Mouse (Mus musculus) bone marrow, adult 2 months (tissue): ENCODE measurements around the gene Hist2h3b. TPM values are rescaled to one million over a fixed set of nuclear protein-coding genes. Genes with fewer than 3 reads are reported as not detected.
"Not testable (repeated sequence)": the region's sequence is repeated elsewhere in the genome, so short reads cannot be mapped to it uniquely, and the experiment has no call there.

ENCODE experiments used
- H3K27ac ChIP-seq: fragments of 200-500 bp; 2 replicates; pipeline ENCODE4 v1.5.1; 2012; ENCODE audit warnings: low read depth, mild to moderate bottlenecking, control low read depth, inconsistent platforms, low read length; ENCODE audit not compliant: control insufficient read depth, poor library complexity, insufficient read depth
- H3K4me1 ChIP-seq: fragments of 200-500 bp; 2 replicates; pipeline ENCODE4 v1.6.1; 2011; ENCODE audit warnings: low read length; ENCODE audit not compliant: control insufficient read depth, insufficient read depth
- H3K4me3 ChIP-seq: fragments of 200-500 bp; replicated peaks from 2 replicates; pipeline ENCODE3; 2011; ENCODE audit warnings: mild to moderate bottlenecking, low read depth, low read length, control low read depth; ENCODE audit not compliant: control insufficient read depth
- CTCF ChIP-seq: fragments of 200-500 bp; IDR thresholded peaks from 2 replicates; pipeline ENCODE4 v1.5.1; 2011; ENCODE audit warnings: low read length, control low read depth; ENCODE audit not compliant: control insufficient read depth, insufficient read depth
- POLR2A ChIP-seq: fragments of 200-500 bp; IDR thresholded peaks from 2 replicates; pipeline ENCODE4 v1.6.1; 2011; ENCODE audit warnings: low read depth, mild to moderate bottlenecking, control low read depth, low read length, borderline replicate concordance; ENCODE audit not compliant: control insufficient read depth
- WGBS: fragments of 180-500 bp; shearing (Covaris S2); methylation state at CpG from one replicate; pipeline ENCODE4 v1.1.7; 2018; 5-methylcytosine and 5-hydroxymethylcytosine counted together
- polyA plus RNA-seq: library from polyadenylated mRNA; stranded (reverse); fragments of >200 nt; gene quantifications from 2 replicates; pipeline ENCODE4 v1.2.4, GENCODE M21; 2011; ENCODE audit warnings: low replicate concordance; ENCODE audit not compliant: missing spikeins, insufficient read depth, insufficient read length

Hist2h3b gene
- polyA plus RNA-seq: 20.8 and 28.9 TPM in 2 replicates

DNA sequence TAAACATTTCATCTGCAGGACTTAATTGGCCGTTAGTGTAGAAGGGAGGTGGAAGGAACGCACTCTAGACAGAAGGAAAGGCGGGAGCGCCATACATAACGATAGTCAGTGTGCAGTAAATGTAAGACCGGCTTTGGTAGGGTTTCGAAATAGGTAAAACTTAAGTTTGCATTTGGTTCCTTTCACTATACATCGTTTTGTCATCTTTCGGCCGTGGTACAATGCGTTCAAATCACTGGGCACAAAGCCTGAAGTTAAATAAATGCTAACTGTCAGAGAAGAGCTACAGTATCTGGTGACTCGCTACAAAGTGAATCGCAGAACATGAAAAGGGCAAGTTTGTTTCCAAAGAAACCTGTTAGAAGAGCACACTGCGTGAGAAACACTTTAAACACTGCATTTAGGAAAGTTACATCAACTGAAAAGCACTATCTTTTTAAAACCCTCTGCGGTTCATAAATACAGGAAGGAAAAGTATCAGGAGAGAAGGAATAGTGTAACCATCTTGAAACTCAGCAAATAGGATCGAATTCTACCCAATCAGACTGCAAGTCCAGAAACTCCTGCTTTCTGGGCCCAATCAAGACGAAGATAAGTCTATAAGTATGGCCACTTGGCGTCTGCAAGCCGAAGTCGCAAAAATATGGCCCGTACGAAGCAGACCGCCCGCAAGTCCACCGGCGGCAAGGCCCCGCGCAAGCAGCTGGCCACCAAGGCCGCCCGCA, at the start of gene Hist2h3b:
Gene Hist2h3b (plus strand): TSS at position 604 of the 725 bp plus-strand sequence.
- peak within 1 kb of the TSS; percentile 75 for H3K4me3 ChIP-seq
- WGBS: 12% methylated on average over 28 of the region's 30 CpGs
- no peaks in the 10 kb centered on the region; the same call in 1 of the 2 replicates for H3K4me1 ChIP-seq
- peak within 1 kb of the TSS; percentile 98 for H3K27ac ChIP-seq
- TF ChIP-seq POLR2A (peak; percentile 96; the same call in 1 of the 2 replicates), CTCF (no peak)

DNA sequence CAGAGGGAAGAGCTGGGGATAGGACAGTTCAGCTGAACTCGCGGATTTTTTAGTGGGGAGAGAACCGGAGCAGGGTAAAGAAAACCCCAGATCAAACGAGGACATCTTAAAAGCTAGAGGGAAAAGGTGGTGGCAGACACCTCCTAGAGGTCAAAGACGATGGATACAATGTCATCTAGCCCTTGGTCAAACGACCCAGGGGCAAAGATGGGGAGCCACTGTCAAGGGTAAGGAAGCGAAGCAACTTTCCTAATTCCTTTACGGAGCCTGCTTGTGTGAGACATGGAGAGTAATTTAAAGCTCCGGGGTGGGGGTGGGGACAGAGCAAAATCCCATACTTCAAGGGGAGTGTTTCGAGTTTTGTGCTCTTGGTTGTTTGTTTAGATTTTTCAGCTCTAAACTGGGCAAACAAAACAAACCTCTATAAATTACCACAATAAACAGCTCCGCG, 49.2 kb upstream of the Hist2h3b start:
- TF ChIP-seq POLR2A (no peak), CTCF (peak; percentile 19; the same call in 1 of the 2 replicates)
- peak overlapping the region; percentile 98 for H3K27ac ChIP-seq
- 0% methylated on average over 12 of the region's 12 CpGs for WGBS

DNA sequence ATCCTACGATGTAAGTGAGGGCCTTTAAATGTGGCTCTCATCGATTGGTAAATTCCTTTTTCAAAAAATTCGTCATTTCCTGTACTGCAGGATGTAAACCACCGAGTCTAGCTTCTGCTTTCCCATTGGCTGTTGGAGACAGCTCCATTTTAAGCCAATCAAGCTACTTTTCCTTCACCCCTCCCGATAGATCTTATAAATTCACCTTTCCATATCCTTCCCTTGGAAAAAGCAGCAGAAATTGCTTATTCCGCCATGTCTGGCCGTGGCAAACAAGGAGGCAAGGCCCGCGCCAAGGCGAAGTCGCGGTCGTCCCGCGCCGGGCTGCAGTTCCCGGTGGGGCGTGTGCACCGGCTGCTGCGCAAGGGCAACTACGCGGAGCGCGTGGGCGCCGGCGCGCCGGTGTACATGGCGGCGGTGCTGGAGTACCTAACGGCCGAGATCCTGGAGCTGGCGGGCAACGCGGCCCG, 48.8 kb upstream of the Hist2h3b start, which contains the start of the genes Bola1 and Hist2h2ab:
Gene Bola1 (minus strand): TSS at position 49 of the 470 bp plus-strand sequence.
Gene Hist2h2ab (plus strand): TSS at position 205 of the 470 bp plus-strand sequence.
- Histone ChIP-seq H3K4me3 (peak within 1 kb of the TSS; percentile 67), H3K4me1 (peaks cover 2% of the 10 kb centered on the region), H3K27ac (peak within 1 kb of the TSS; percentile 98)
- WGBS: under 1% methylated on average over 37 of the region's 37 CpGs
- TF ChIP-seq CTCF (no peak), POLR2A (peak; percentile 95; the same call in 1 of the 2 replicates)

More for the DNA sequence above, 49.2 kb upstream of the Hist2h3b start:
- Histone ChIP-seq H3K4me3 (peak overlapping the region; percentile 60), H3K4me1 (peaks cover 2% of the 10 kb centered on the region)

DNA sequence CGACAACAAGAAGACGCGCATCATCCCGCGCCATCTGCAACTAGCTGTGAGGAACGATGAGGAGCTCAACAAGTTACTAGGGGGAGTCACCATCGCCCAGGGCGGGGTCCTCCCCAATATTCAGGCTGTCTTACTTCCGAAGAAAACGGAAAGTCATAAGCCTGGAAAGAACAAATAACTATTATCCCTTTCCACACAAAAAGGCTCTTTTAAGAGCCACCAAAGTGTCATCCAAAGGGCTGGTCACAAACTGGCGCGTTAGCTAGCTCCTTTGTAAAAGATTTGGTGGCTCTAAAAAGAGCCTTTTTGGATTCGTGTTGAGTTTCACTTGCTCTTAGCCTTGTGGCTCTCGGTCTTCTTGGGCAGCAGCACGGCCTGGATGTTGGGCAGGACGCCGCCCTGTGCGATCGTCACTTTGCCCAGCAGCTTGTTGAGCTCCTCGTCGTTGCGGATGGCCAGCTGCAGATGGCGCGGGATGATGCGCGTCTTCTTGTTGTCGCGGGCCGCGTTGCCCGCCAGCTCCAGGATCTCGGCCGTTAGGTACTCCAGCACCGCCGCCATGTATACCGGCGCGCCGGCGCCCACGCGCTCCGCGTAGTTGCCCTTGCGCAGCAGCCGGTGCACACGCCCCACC, 48.2 kb upstream of the Hist2h3b start:
- not testable (repeated sequence) for H3K4me1 ChIP-seq
- Histone ChIP-seq H3K27ac (peak overlapping the region; percentile 98), H3K4me3 (peak overlapping the region; percentile 67)
- under 1% methylated on average over 46 of the region's 47 CpGs for WGBS

DNA sequence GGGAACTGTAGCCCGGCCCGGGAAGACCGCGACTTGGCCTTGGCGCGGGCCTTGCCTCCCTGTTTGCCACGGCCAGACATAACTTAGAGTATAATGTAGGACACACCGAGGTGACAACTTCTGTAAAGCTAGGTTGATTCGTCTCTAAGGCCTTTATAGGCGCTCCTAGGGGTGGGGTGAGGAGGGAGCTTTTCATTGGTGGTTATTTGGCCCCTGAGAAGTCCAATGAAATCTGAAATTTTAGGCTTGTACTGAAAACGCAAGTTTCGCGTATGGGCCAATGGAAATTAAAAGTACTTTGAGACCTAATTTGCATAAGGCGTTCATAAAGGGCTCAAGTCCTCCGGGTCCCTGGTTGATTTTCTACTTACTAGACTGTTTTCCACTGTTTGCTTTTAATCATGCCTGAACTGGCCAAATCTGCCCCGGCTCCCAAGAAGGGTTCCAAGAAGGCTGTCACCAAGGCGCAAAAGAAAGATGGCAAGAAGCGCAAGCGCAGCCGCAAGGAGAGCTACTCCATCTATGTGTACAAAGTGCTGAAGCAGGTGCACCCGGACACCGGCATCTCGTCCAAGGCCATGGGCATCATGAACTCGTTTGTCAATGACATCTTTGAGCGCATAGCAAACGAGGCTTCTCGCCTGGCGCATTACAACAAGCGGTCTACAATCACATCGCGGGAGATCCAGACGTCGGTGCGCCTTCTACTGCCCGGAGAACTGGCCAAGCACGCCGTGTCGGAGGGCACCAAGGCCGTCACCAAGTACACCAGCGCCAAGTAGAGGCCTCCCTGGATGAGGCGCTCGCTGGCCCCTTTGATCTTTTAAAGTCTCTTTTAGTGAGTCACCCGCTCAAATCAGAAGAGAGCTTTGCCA, 47.5 kb upstream of the Hist2h3b start, which contains the start of the genes Hist2h2ac and Hist2h2be:
Gene Hist2h2ac (minus strand): TSS at position 116 of the 875 bp plus-strand sequence.
Gene Hist2h2be (plus strand): TSS at position 355 of the 875 bp plus-strand sequence.
- peak within 1 kb of the TSS; percentile 98 for H3K27ac ChIP-seq
- H3K4me1 ChIP-seq: peaks cover 4% of the 10 kb centered on the region
- under 1% methylated on average over 43 of the region's 43 CpGs for WGBS
- H3K4me3 ChIP-seq: peak within 1 kb of the TSS; percentile 77
- TF ChIP-seq POLR2A: peak; percentile 92
- TF ChIP-seq CTCF: peak; percentile 11; the same call in 1 of the 2 replicates

DNA sequence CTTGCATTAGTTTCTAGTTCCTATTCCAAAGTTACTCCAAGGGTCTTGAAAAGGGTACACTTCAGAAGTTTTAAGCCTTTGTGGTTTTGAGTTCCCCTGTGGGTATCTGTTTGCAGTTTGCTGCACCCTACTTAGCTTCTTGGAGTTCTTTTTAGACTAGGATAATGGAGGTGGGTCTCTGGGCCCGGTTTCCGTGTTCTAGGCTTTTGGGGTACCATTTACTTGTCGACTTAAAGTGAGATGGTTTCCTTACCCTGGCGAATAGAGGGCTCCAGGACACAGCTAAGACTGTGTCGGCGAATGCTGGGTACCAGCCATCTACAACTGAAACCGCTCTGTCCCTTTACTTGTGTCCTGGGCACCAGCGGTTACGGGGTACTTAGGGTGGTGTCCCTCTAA, 46.8 kb upstream of the Hist2h3b start:
- Histone ChIP-seq H3K4me1 (peaks cover 4% of the 10 kb centered on the region), H3K27ac (peak overlapping the region; percentile 97), H3K4me3 (peak overlapping the region; percentile 77)
- 4% methylated on average over 9 of the region's 9 CpGs for WGBS
- TF ChIP-seq CTCF: no peak
- TF ChIP-seq POLR2A: no peak

DNA sequence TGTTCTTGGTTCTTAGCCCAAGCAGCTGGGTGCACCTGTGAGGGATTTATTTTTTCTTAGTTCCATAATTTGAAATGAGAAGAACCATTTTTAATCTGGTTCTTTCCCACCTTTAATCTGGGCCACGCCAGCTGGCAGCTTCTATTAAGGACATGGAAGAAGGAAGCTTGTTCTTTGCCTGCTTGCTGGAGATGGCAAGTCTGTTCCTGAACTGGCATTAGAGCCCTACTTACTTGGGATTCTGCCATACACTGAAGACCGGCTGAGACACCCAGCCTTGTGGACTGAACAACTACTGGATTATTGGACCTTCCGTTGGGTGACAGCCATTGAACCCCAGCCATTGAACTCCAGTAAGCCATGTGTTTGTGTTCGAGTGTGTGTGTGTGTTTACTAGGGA, 45.7 kb upstream of the Hist2h3b start:
- TF ChIP-seq CTCF: no peak
- TF ChIP-seq POLR2A: no peak
- Histone ChIP-seq H3K4me1 (peaks cover 5% of the 10 kb centered on the region), H3K4me3 (peak overlapping the region; percentile 37), H3K27ac (peak overlapping the region; percentile 29; the same call in 1 of the 2 replicates)
- 84% methylated on average over 4 of the region's 4 CpGs for WGBS
